Mouse (Mus musculus): ENCODE results near the gene Gm9837.

GRCm38 (mm10) chr11:53445562-53445961 is 24.7 kb downstream of the Gm9837 start:
- TF ChIP-seq CHD2 (IDR thresholded peaks at IDR 0.05; ENCODE audit: low read depth, low read length) (no peak), MAFK (IDR thresholded peaks at IDR 0.05; ENCODE audit: insufficient read depth, low read depth, low read length) (no peak), ZC3H11A (IDR thresholded peaks at IDR 0.05; ENCODE audit: borderline replicate concordance, low read depth, low read length) (no peak), ZNF384 (IDR thresholded peaks at IDR 0.05; ENCODE audit: low read depth, low read length) (no peak)
